Mouse (Mus musculus) heart, postnatal 10 days (tissue): ENCODE results near the gene Olfr1324. TPM values are rescaled to one million over a fixed set of nuclear protein-coding genes. Genes with fewer than 3 reads are reported as not detected.
"Not testable (repeated sequence)": the region's sequence is repeated elsewhere in the genome, so short reads cannot be mapped to it uniquely, and the experiment has no call there.

Experiments used
- DNase-seq, 2 experiments: peaks; one replicate each; pipeline ENCODE4 v3.0.0; 2021
- intact Hi-C: fragments of 180-260 bp; cut with DNase I; formaldehyde crosslinking; loops from one replicate; pipeline ENCODE4 v1.15.1; 2025
- total RNA-seq, 2 experiments: library from RNA; stranded (reverse); gene quantifications; 2 replicates each; pipeline ENCODE4 v1.2.3; 2021

Olfr1324 gene
- not detected for total RNA-seq

GRCm38 (mm10) chrX:50428398-50428797 is at the start of gene Olfr1324:
Gene Olfr1324, minus strand, starts transcription at chrX:50428498.
- intact Hi-C loops: no loop called here

GRCm38 (mm10) chrX:50470341-50470740 is 42.0 kb upstream of the Olfr1324 start:
- intact Hi-C loops, DNase-seq: not testable (repeated sequence)

More at GRCm38 (mm10) chrX:50428398-50428797, at the start of gene Olfr1324:
- DNase-seq: no peak

GRCm38 (mm10) chrX:50456136-50456535 is 27.8 kb upstream of the Olfr1324 start:
- no peak for DNase-seq
- intact Hi-C loops: no loop called here

- no peak for DNase-seq
- intact Hi-C loops: no loop called here
Observed at GRCm38 (mm10) chrX:50443352-50443751, 15.1 kb upstream of the Olfr1324 start.

GRCm38 (mm10) chrX:50442696-50443095 is 14.4 kb upstream of the Olfr1324 start:
- intact Hi-C loops: no loop called here
- no peak for DNase-seq

GRCm38 (mm10) chrX:50432499-50432898 is 4.2 kb upstream of the Olfr1324 start:
- no peak for DNase-seq
- intact Hi-C loops: no loop called here

- DNase-seq: no peak
- intact Hi-C loops: no loop called here
Observed at GRCm38 (mm10) chrX:50427712-50428328, 478 bp downstream of the Olfr1324 start.

GRCm38 (mm10) chrX:50425899-50426436 is 2.3 kb downstream of the Olfr1324 start:
- DNase-seq: no peak
- intact Hi-C loops: no loop called here

- intact Hi-C loops, DNase-seq: not testable (repeated sequence)
Observed at GRCm38 (mm10) chrX:50410361-50410760, 17.9 kb downstream of the Olfr1324 start.

GRCm38 (mm10) chrX:50390616-50391015 is 37.7 kb downstream of the Olfr1324 start:
- intact Hi-C loops, DNase-seq: not testable (repeated sequence)

- DNase-seq: no peak
- intact Hi-C loops: no loop called here
Observed at GRCm38 (mm10) chrX:50374978-50375377, 53.3 kb downstream of the Olfr1324 start.
